Mouse (Mus musculus) intestine, embryonic 15.5 days (tissue): ENCODE results near the gene Lcn12. TPM values are rescaled to one million over a fixed set of nuclear protein-coding genes. Genes with fewer than 3 reads are reported as not detected.

Experiments used
- ATAC-seq: fragments of 200-750 bp; cut with Nextera tagmentation; 2 replicates; pipeline ENCODE4 v1.8.0; 2017; ENCODE audit warnings: moderate TSS enrichment, moderate library complexity
- H3K27ac ChIP-seq: fragments of 300-500 bp; sonication (generic); 2 replicates; pipeline ENCODE4 v1.5.1; 2015; ENCODE audit warnings: mild to moderate bottlenecking, inconsistent platforms
- H3K27me3 ChIP-seq: fragments of 300-500 bp; sonication (generic); replicated peaks from 2 replicates; pipeline ENCODE4 v1.6.1; 2015; ENCODE audit warnings: inconsistent platforms
- H3K36me3 ChIP-seq: fragments of 300-500 bp; sonication (generic); 2 replicates; pipeline ENCODE4 v1.6.1; 2015; ENCODE audit warnings: inconsistent platforms
- H3K4me1 ChIP-seq: fragments of 300-500 bp; sonication (generic); replicated peaks from 2 replicates; pipeline ENCODE4 v1.6.1; 2015; ENCODE audit warnings: inconsistent platforms
- H3K4me2 ChIP-seq: fragments of 300-500 bp; sonication (generic); replicated peaks from 2 replicates; pipeline ENCODE4 v1.6.1; 2015; ENCODE audit warnings: mild to moderate bottlenecking, inconsistent platforms
- H3K4me3 ChIP-seq: fragments of 300-500 bp; sonication (generic); replicated peaks from 2 replicates; pipeline ENCODE4 v1.5.1; 2015; ENCODE audit warnings: inconsistent platforms
- H3K9ac ChIP-seq: fragments of 300-500 bp; sonication (generic); 2 replicates; pipeline ENCODE4 v1.6.1; 2015; ENCODE audit warnings: inconsistent platforms
- H3K9me3 ChIP-seq: fragments of 300-500 bp; sonication (generic); 2 replicates; pipeline ENCODE4 v1.6.1; 2016; ENCODE audit warnings: inconsistent platforms
- WGBS: fragments of 180-500 bp; shearing (Covaris S2); methylation state at CpG from one replicate; pipeline ENCODE4 v1.1.7; 2015; 5-methylcytosine and 5-hydroxymethylcytosine counted together
- polyA plus RNA-seq: library from polyadenylated mRNA; unstranded; fragments of >200 nt; fragmentation: Nextera tagmentation; extraction: Ambion mirVana; gene quantifications from 2 replicates; pipeline ENCODE4 v1.2.1, GENCODE M21; 2015

Lcn12 gene
- polyA plus RNA-seq, 1 experiment from 2014 or later = not detected

DNA sequence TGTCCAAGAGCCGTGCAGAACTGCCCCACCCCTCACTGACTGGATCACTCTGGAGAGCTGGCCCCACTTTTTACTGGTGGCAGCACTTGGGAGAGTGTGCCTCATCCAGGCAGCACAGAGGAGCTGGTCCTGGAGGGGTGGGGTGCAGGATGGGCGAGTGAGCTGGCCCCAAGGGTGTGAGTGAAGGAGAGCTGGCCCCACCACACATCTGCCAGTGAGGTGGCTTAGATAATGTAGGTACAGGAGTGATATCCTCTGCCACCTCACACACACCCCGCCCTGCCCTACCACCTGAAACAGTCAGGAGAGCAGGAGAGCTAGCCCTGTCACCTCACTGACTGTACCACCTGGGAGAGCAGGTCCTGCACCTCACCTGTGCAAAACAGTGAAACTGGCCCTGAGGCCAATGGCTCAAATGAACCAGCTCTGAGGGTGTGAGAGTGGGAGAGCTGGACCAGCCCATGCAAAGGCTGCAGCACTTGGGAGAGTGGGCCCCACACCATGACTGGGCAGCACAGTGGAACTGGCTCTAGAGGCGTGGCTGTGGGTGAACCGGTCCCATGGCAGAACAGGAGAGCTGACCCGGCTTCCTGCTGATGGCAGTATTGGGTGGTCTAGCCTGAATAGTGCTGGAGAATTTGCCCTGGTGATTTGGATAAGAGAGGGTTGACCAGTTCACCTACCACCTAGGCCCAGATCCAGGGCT lies 5.6 kb downstream of the Lcn12 start:
- 74% methylated on average over 6 of the region's 6 CpGs for WGBS
- no peak overlapping the region for H3K9ac ChIP-seq
- no peaks in the 10 kb centered on the region for H3K9me3 ChIP-seq
- no peaks in the 10 kb centered on the region for H3K27me3 ChIP-seq
- peaks cover 14% of the 10 kb centered on the region; the same call in 1 of the 2 replicates for H3K4me1 ChIP-seq
- H3K4me3 ChIP-seq = no peak overlapping the region
- no peak overlapping the region for H3K4me2 ChIP-seq
- H3K36me3 ChIP-seq = no peaks in the 10 kb centered on the region
- 0 out of 2 replicates have a peak, but pooled peaks have one; percentile 16 for ATAC-seq
- H3K27ac ChIP-seq = no peak overlapping the region

- peaks cover 14% of the 10 kb centered on the region; the same call in 1 of the 2 replicates for H3K4me1 ChIP-seq
- ATAC-seq = peak; percentile 79
- no peaks in the 10 kb centered on the region for H3K36me3 ChIP-seq
- no peaks in the 10 kb centered on the region for H3K27me3 ChIP-seq
- no peak overlapping the region for H3K4me2 ChIP-seq
- WGBS = 43% methylated on average over 11 of the region's 11 CpGs
- 0 out of 2 replicates have a peak overlapping the region, but pooled peaks have one; percentile 20 for H3K27ac ChIP-seq
- H3K4me3 ChIP-seq = no peak overlapping the region
- H3K9me3 ChIP-seq = no peaks in the 10 kb centered on the region
- no peak overlapping the region for H3K9ac ChIP-seq
Observed at GRCm38 (mm10) chr2:25484901-25485647, 8.6 kb downstream of the Lcn12 start.

GRCm38 (mm10) chr2:25482969-25483368 lies 10.7 kb downstream of the Lcn12 start:
- no peak overlapping the region for H3K27ac ChIP-seq
- ATAC-seq = no peak
- H3K9ac ChIP-seq = no peak overlapping the region
- 24% methylated on average over 7 of the region's 7 CpGs for WGBS
- H3K4me1 ChIP-seq = peaks cover 10% of the 10 kb centered on the region; the same call in 1 of the 2 replicates
- no peaks in the 10 kb centered on the region for H3K9me3 ChIP-seq
- H3K36me3 ChIP-seq = no peaks in the 10 kb centered on the region
- H3K27me3 ChIP-seq = no peaks in the 10 kb centered on the region
- no peak overlapping the region for H3K4me3 ChIP-seq
- H3K4me2 ChIP-seq = no peak overlapping the region

GRCm38 (mm10) chr2:25480541-25480940 lies 13.2 kb downstream of the Lcn12 start:
- no peaks in the 10 kb centered on the region for H3K36me3 ChIP-seq
- H3K27ac ChIP-seq = no peak overlapping the region
- no peak for ATAC-seq
- no peak overlapping the region for H3K4me3 ChIP-seq
- H3K9ac ChIP-seq = no peak overlapping the region
- H3K4me1 ChIP-seq = 0 out of 2 replicates have a peak, but pooled peaks cover 3% of the 10 kb centered on the region
- WGBS = 88% methylated on average over 1 of the region's 1 CpGs
- no peaks in the 10 kb centered on the region for H3K9me3 ChIP-seq
- no peak overlapping the region for H3K4me2 ChIP-seq
- no peaks in the 10 kb centered on the region for H3K27me3 ChIP-seq

- H3K27me3 ChIP-seq = no peaks in the 10 kb centered on the region
- no peak overlapping the region for H3K27ac ChIP-seq
- peak; percentile 37 for ATAC-seq
- no peak overlapping the region for H3K4me2 ChIP-seq
- H3K4me1 ChIP-seq = no peaks in the 10 kb centered on the region
- no peak overlapping the region for H3K4me3 ChIP-seq
- H3K36me3 ChIP-seq = no peaks in the 10 kb centered on the region
- no peak overlapping the region for H3K9ac ChIP-seq
- WGBS = 54% methylated on average over 10 of the region's 10 CpGs
- H3K9me3 ChIP-seq = no peaks in the 10 kb centered on the region
Observed at GRCm38 (mm10) chr2:25479551-25480311, 14.0 kb downstream of the Lcn12 start.

GRCm38 (mm10) chr2:25477967-25478675 lies 15.6 kb downstream of the Lcn12 start:
- Histone ChIP-seq H3K27me3 (no peaks in the 10 kb centered on the region), H3K4me3 (no peak overlapping the region), H3K27ac (no peak overlapping the region), H3K9me3 (no peaks in the 10 kb centered on the region), H3K4me1 (no peaks in the 10 kb centered on the region), H3K9ac (no peak overlapping the region), H3K4me2 (no peak overlapping the region), H3K36me3 (no peaks in the 10 kb centered on the region)
- ATAC-seq = no peak
- WGBS = 80% methylated on average over 3 of the region's 3 CpGs

- H3K9me3 ChIP-seq = no peaks in the 10 kb centered on the region
- no peak for ATAC-seq
- no peak overlapping the region for H3K4me2 ChIP-seq
- H3K27me3 ChIP-seq = no peaks in the 10 kb centered on the region
- no peak overlapping the region for H3K9ac ChIP-seq
- 83% methylated on average over 8 of the region's 8 CpGs for WGBS
- H3K27ac ChIP-seq = no peak overlapping the region
- H3K4me3 ChIP-seq = no peak overlapping the region
- H3K4me1 ChIP-seq = no peaks in the 10 kb centered on the region
- H3K36me3 ChIP-seq = no peaks in the 10 kb centered on the region
Observed at GRCm38 (mm10) chr2:25477541-25477940, 16.2 kb downstream of the Lcn12 start.

DNA sequence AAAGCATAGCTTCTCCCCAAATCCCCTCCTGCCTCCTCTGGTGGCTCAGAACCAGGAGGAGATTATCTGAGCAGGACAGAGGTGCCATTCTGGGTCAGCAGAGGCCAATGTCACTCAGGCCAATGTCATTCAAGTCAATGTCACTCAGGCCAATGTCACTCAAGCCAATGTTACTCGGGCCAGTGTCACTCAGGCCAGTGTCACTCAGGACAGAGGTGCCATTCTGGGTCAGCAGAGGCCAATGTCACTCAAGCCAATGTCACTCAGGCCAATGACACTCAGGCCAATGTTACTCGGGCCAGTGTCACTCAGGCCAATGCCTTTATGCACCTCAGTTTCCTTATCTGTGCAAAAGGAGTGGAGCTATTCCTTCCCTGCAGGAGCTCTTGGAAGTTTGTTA lies 21.2 kb downstream of the Lcn12 start:
- no peak for ATAC-seq
- WGBS = 75% methylated on average over 2 of the region's 2 CpGs
- Histone ChIP-seq H3K4me3 (no peak overlapping the region), H3K9me3 (no peaks in the 10 kb centered on the region), H3K27me3 (no peaks in the 10 kb centered on the region), H3K36me3 (no peaks in the 10 kb centered on the region), H3K4me1 (peaks cover 11% of the 10 kb centered on the region; the same call in 1 of the 2 replicates), H3K9ac (no peak overlapping the region), H3K27ac (no peak overlapping the region), H3K4me2 (no peak overlapping the region)

DNA sequence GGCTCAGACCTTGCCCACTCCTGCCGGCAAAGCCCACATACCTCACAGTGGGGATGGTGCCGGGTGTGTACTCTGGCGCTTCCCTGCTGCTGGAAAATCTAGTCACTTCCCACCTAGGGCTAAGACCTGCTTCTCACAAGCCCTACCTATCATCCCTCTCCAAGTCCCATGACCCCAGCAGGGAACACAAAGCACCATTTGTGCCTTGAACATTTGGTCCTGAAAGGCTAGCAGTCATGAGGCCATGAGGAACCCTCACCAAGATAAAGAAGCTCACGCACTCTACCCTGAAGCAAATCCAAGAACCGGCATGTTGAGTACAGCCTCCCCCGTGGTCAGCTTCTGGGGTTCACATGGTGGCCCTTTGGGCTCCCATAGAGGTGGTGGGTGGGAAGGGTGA lies 23.7 kb downstream of the Lcn12 start, which contains the start of gene Ptgds:
TSS of gene Ptgds (minus strand) at position 78 of the 400 bp plus-strand sequence.
- Histone ChIP-seq H3K9me3 (no peaks in the 10 kb centered on the region), H3K27ac (no peak within 1 kb of the TSS), H3K4me2 (no peak within 1 kb of the TSS), H3K27me3 (no peaks in the 10 kb centered on the region), H3K4me3 (no peak within 1 kb of the TSS), H3K36me3 (no peaks in the 10 kb centered on the region), H3K4me1 (peaks cover 16% of the 10 kb centered on the region), H3K9ac (no peak within 1 kb of the TSS)
- ATAC-seq = no peak
- WGBS = 52% methylated on average over 6 of the region's 6 CpGs

GRCm38 (mm10) chr2:25468962-25469915 lies 24.5 kb downstream of the Lcn12 start:
- ATAC-seq = peak; percentile 24
- 73% methylated on average over 10 of the region's 10 CpGs for WGBS
- Histone ChIP-seq H3K4me2 (0 out of 2 replicates have a peak overlapping the region, but pooled peaks have one; percentile 3), H3K36me3 (no peaks in the 10 kb centered on the region), H3K27me3 (no peaks in the 10 kb centered on the region), H3K27ac (no peak overlapping the region), H3K4me1 (peaks cover 16% of the 10 kb centered on the region), H3K4me3 (no peak overlapping the region), H3K9me3 (no peaks in the 10 kb centered on the region), H3K9ac (no peak overlapping the region)
